Mouse (Mus musculus) heart, adult 2 months (tissue): ENCODE data around the gene Acy3. TPM values are rescaled to one million over a fixed set of nuclear protein-coding genes. Genes with fewer than 3 reads are reported as not detected.
A peak's percentile ranks its signal among the peaks of the same experiment; 100 is the strongest.

ENCODE experiments used
- DNase-seq, 2 experiments: peaks; one replicate each; pipeline ENCODE4 v3.0.0; 2021
- H3K27ac ChIP-seq: fragments of 200-600 bp; 2 replicates; pipeline ENCODE4 v1.8.1; 2022
- H3K27me3 ChIP-seq: fragments of 200-500 bp; 2 replicates; pipeline ENCODE4 v1.6.1; 2012; ENCODE audit warnings: mild to moderate bottlenecking, low read length, inconsistent platforms, mixed read lengths; ENCODE audit not compliant: control insufficient read depth, insufficient read depth
- H3K36me3 ChIP-seq: fragments of 200-500 bp; 2 replicates; pipeline ENCODE4 v1.6.1; 2012; ENCODE audit warnings: low read length, inconsistent platforms; ENCODE audit not compliant: control insufficient read depth, insufficient read depth
- H3K4me1 ChIP-seq: fragments of 200-500 bp; 2 replicates; pipeline ENCODE4 v1.6.1; 2011; ENCODE audit warnings: low read length; ENCODE audit not compliant: control insufficient read depth, insufficient read depth
- H3K4me3 ChIP-seq: fragments of 200-600 bp; 2 replicates; pipeline ENCODE4 v1.8.1; 2022
- H3K79me2 ChIP-seq: fragments of 200-500 bp; replicated peaks from 2 replicates; pipeline ENCODE4 v1.6.1; 2012; ENCODE audit warnings: mild to moderate bottlenecking, inconsistent platforms, low read length, moderate library complexity, mixed read lengths; ENCODE audit not compliant: control insufficient read depth, insufficient read depth
- H3K9ac ChIP-seq: fragments of 200-500 bp; 2 replicates; pipeline ENCODE4 v1.6.1; 2012; ENCODE audit warnings: low read depth, mild to moderate bottlenecking, control low read depth, inconsistent platforms, low read length, mixed read lengths
- CTCF ChIP-seq: fragments of 200-600 bp; IDR thresholded peaks from 2 replicates; pipeline ENCODE4 v1.8.1; 2022; ENCODE audit warnings: antibody characterized with exemption, mild to moderate bottlenecking, moderate library complexity
- EP300 ChIP-seq: fragments of 200-500 bp; IDR thresholded peaks from 2 replicates; pipeline ENCODE4 v1.6.1; 2011; ENCODE audit warnings: low read depth, low read length, control low read depth; ENCODE audit not compliant: insufficient read depth
- POLR2A ChIP-seq: fragments of 200-500 bp; IDR thresholded peaks from 2 replicates; pipeline ENCODE4 v1.6.1; 2011; ENCODE audit warnings: mild to moderate bottlenecking, low read depth, low read length, control low read depth; ENCODE audit not compliant: insufficient read depth
- WGBS: fragments of 180-500 bp; shearing (Covaris S2); methylation state at CpG from one replicate; pipeline ENCODE4 v1.1.7; 2018; 5-methylcytosine and 5-hydroxymethylcytosine counted together
- intact Hi-C: fragments of 180-260 bp; cut with DNase I; formaldehyde crosslinking; loops from one replicate; pipeline ENCODE4 v1.15.1; 2025
- polyA plus RNA-seq: library from polyadenylated mRNA; depleted of rRNA; stranded (reverse); fragments of >200 nt; gene quantifications from 2 replicates; pipeline ENCODE4 v1.2.3, GENCODE M21; 2012
- total RNA-seq, 2 experiments: library from RNA; stranded (reverse); gene quantifications; 2 replicates each; pipeline ENCODE4 v1.2.3; 2021

The Acy3 gene
- total and polyA plus RNA-seq, 3 experiments, result 21.5 to 89.9 (median 28.0) TPM

DNA sequence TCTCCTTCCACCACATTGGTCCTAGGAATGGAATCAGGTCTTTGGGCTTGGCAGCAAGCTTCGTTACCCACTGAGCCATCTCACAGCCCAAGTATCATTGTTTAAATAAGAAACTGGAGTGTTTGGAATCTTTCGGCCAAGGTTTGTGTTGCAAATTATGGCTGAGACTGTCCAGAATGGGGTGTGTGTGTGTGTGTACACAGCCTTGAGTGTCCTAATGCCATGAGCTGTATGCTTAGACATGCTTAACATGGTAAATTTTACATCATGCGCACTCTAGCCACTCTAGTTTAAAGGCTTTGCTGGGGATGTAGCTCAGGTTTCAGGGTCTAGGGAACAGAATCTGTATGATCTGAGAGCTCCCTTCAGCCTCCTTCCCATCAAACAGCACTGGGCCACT, 9.1 kb downstream of the Acy3 start:
- H3K9ac ChIP-seq, result no peak overlapping the region
- no peaks in the 10 kb centered on the region for H3K27me3 ChIP-seq
- peaks cover 2% of the 10 kb centered on the region; the same call in 1 of the 2 replicates for H3K4me1 ChIP-seq
- H3K79me2 ChIP-seq, result no peaks in the 10 kb centered on the region
- no peak overlapping the region for H3K27ac ChIP-seq
- no peaks in the 10 kb centered on the region for H3K36me3 ChIP-seq
- TF ChIP-seq CTCF, result no peak
- no peak for TF ChIP-seq EP300
- no peak for TF ChIP-seq POLR2A
- no peak for DNase-seq
- intact Hi-C loops, result no loop called here
- H3K4me3 ChIP-seq, result no peak overlapping the region
- WGBS, result 95% methylated on average over 3 of the region's 3 CpGs

DNA sequence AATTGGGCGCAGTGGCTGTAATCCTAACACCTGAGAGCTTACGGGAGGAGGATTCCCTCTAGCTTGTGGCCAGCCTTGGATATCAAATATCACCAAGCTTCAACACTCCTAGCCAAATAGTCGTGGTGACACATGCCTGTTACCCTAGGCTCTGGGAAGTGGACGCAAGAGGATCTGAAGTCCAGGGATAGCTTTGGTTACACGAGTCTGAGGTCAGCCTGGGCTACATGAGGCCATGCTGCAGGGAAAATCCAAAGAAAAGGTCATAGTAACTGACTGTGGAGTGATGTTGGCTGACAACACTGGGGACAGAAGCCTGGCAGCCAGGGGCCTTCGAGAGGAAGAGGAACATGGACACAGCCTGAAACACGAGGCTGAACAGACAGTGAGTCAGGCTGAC, 9.7 kb downstream of the Acy3 start:
- WGBS, result 61% methylated on average over 7 of the region's 7 CpGs
- TF ChIP-seq CTCF (no peak), POLR2A (no peak), EP300 (no peak)
- H3K79me2 ChIP-seq, result no peaks in the 10 kb centered on the region
- DNase-seq, result no peak
- intact Hi-C loops, result no loop called here
- H3K36me3 ChIP-seq, result no peaks in the 10 kb centered on the region
- no peaks in the 10 kb centered on the region for H3K27me3 ChIP-seq
- H3K4me3 ChIP-seq, result no peak overlapping the region
- H3K4me1 ChIP-seq, result peaks cover 5% of the 10 kb centered on the region; the same call in 1 of the 2 replicates
- no peak overlapping the region for H3K9ac ChIP-seq
- no peak overlapping the region for H3K27ac ChIP-seq

DNA sequence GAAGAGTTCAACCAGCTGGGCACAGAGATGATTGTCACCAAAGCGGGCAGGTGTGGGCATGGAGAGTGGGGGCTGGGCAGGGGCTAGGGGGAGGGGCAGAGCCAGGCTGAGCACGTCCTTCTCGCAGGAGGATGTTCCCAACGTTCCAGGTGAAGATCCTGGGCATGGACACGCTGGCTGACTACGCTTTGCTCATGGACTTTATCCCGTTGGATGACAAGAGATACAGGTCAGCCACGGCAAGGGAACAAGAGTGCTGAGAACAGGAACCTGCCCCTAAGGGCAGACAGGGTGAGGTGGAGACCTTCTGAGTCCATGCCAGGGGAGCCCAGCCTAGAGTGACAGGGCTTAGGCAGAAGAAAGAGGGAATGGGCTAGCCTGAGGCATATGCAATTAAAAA, 10.4 kb downstream of the Acy3 start:
- Histone ChIP-seq H3K79me2 (no peaks in the 10 kb centered on the region), H3K27me3 (no peaks in the 10 kb centered on the region), H3K4me3 (no peak overlapping the region), H3K4me1 (peaks cover 5% of the 10 kb centered on the region; the same call in 1 of the 2 replicates), H3K27ac (no peak overlapping the region), H3K9ac (no peak overlapping the region), H3K36me3 (no peaks in the 10 kb centered on the region)
- DNase-seq, result no peak
- TF ChIP-seq EP300, result no peak
- intact Hi-C loops, result no loop called here
- 77% methylated on average over 8 of the region's 8 CpGs for WGBS

DNA sequence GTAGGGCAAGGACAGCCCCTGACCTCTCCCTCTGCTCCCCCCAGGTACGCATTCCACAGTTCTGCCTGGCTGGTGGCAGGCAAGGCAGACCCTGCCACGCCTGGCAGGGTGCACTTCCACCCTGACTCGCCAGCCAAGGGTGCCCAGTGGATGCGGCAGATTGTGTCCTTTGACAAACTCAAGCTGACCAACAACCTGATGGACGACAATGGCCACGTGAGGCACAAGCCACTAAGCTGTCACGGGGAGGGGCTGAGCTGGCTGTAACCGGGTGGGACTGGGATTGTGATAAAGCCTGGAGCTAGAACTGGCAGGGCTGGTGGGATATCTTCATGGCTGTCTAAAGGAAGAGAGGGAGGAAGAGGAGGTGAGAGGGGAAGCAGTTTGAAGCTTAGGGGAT, 10.9 kb downstream of the Acy3 start:
- H3K36me3 ChIP-seq, result no peaks in the 10 kb centered on the region
- H3K4me1 ChIP-seq, result peaks cover 5% of the 10 kb centered on the region; the same call in 1 of the 2 replicates
- TF ChIP-seq EP300, result no peak
- no peak for TF ChIP-seq POLR2A
- TF ChIP-seq CTCF, result no peak
- 48% methylated on average over 8 of the region's 8 CpGs for WGBS
- no peaks in the 10 kb centered on the region for H3K27me3 ChIP-seq
- intact Hi-C loops, result no loop called here
- no peak for DNase-seq
- H3K9ac ChIP-seq, result no peak overlapping the region
- no peak overlapping the region for H3K27ac ChIP-seq
- no peak overlapping the region for H3K4me3 ChIP-seq
- no peaks in the 10 kb centered on the region for H3K79me2 ChIP-seq

DNA sequence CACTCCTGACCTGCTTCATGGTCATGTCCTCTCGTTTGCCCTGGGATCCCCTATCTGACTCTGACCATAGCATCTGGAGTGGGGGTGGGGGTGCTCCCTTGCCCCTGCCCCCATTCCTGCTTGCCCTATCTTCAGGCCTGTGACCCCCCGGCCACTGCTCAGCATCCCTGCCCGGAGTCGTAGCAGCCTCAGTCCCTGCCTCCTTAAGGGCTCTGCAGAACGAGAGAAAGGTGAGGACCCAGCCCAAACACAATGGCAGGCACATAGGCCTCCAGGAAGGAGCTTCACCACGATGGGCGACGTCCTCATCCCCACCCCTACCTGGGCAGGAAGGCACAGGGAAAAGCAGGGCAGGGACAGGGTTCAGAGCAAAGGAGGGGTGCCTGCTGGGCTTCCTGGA, 12.0 kb downstream of the Acy3 start:
- no peak for DNase-seq
- intact Hi-C loops, result no loop called here
- TF ChIP-seq POLR2A (no peak), CTCF (no peak), EP300 (no peak)
- Histone ChIP-seq H3K27me3 (no peaks in the 10 kb centered on the region), H3K36me3 (no peaks in the 10 kb centered on the region), H3K4me1 (peaks cover 8% of the 10 kb centered on the region), H3K27ac (no peak overlapping the region), H3K4me3 (no peak overlapping the region), H3K79me2 (no peaks in the 10 kb centered on the region), H3K9ac (no peak overlapping the region)
- 81% methylated on average over 8 of the region's 8 CpGs for WGBS

DNA sequence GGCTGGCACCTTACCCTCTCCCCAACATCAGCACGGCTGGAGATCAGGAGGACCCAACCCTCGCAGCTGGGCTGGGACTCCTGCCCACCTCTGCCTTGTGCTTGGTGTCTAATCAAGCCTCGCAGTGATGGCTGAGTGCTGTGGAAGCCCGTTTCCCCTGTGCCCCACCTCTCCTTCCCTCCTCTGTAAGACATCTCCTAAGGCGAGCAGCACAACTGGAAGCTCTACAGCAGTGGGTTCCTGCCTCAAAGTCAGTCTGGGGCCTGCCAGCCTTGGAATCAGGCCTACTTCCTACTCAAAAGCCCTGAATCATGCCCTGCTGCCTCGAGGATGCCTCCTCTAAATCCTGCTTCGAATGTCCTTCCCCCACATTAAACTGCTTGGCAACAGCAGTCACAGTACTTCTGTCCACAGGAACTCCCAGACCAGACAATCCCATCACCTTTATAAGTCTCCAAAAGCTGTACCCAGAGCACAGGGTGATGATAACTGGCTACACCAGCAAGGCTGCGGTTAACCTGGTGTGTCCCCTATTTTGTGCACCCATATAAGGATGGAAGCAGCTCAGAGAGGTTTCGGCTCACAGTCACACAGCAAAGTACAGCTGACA, 12.9 kb downstream of the Acy3 start:
- H3K4me1 ChIP-seq, result peaks cover 8% of the 10 kb centered on the region
- H3K4me3 ChIP-seq, result peak overlapping the region; percentile 77
- peak overlapping the region; percentile 14; the same call in 1 of the 2 replicates for H3K9ac ChIP-seq
- no peak for DNase-seq
- no peaks in the 10 kb centered on the region for H3K27me3 ChIP-seq
- no peaks in the 10 kb centered on the region for H3K36me3 ChIP-seq
- no peaks in the 10 kb centered on the region for H3K79me2 ChIP-seq
- intact Hi-C loops, result no loop called here
- 70% methylated on average over 9 of the region's 9 CpGs for WGBS
- peak overlapping the region; percentile 94 for H3K27ac ChIP-seq
- TF ChIP-seq POLR2A (no peak), CTCF (no peak), EP300 (no peak)
